Mouse (Mus musculus) midbrain, embryonic 12.5 days (tissue): ENCODE results near the gene Fstl4. TPM values are rescaled to one million over a fixed set of nuclear protein-coding genes. Genes with fewer than 3 reads are reported as not detected.

Experiments used
- ATAC-seq: fragments of 200-750 bp; cut with Nextera tagmentation; 2 replicates; pipeline ENCODE4 v1.8.0; 2017; ENCODE audit warnings: low read depth, moderate TSS enrichment, moderate library complexity; ENCODE audit not compliant: low FRiP score
- H3K27ac ChIP-seq: fragments of 300-500 bp; sonication (generic); replicated peaks from 2 replicates; pipeline ENCODE4 v1.5.1; 2016; ENCODE audit warnings: mild to moderate bottlenecking
- H3K27me3 ChIP-seq: fragments of 300-500 bp; sonication (generic); 2 replicates; pipeline ENCODE4 v1.6.1; 2016; ENCODE audit warnings: mild to moderate bottlenecking
- H3K36me3 ChIP-seq: fragments of 300-500 bp; sonication (generic); 2 replicates; pipeline ENCODE4 v1.6.1; 2016
- H3K4me1 ChIP-seq: fragments of 300-500 bp; sonication (generic); 2 replicates; pipeline ENCODE4 v1.6.1; 2016
- H3K4me2 ChIP-seq: fragments of 300-500 bp; sonication (generic); replicated peaks from 2 replicates; pipeline ENCODE4 v1.6.1; 2016; ENCODE audit warnings: mild to moderate bottlenecking, moderate library complexity
- H3K4me3 ChIP-seq: fragments of 300-500 bp; sonication (generic); 2 replicates; pipeline ENCODE4 v1.5.1; 2016; ENCODE audit warnings: mild to moderate bottlenecking
- H3K9ac ChIP-seq: fragments of 300-500 bp; sonication (generic); replicated peaks from 2 replicates; pipeline ENCODE4 v1.6.1; 2016; ENCODE audit warnings: mild to moderate bottlenecking, moderate library complexity
- H3K9me3 ChIP-seq: fragments of 300-500 bp; sonication (generic); 2 replicates; pipeline ENCODE4 v1.6.1; 2016; ENCODE audit warnings: mild to moderate bottlenecking
- WGBS: fragments of 180-500 bp; shearing (Covaris S2); methylation state at CpG from one replicate; pipeline ENCODE4 v1.1.7; 2016; 5-methylcytosine and 5-hydroxymethylcytosine counted together
- polyA plus RNA-seq: library from polyadenylated mRNA; unstranded; fragments of >200 nt; fragmentation: Nextera tagmentation; extraction: Ambion mirVana; gene quantifications from 2 replicates; pipeline ENCODE4 v1.2.1, GENCODE M21; 2016

The Fstl4 gene
- polyA plus RNA-seq, 1 experiment from 2014 or later, result 2.6 TPM

DNA sequence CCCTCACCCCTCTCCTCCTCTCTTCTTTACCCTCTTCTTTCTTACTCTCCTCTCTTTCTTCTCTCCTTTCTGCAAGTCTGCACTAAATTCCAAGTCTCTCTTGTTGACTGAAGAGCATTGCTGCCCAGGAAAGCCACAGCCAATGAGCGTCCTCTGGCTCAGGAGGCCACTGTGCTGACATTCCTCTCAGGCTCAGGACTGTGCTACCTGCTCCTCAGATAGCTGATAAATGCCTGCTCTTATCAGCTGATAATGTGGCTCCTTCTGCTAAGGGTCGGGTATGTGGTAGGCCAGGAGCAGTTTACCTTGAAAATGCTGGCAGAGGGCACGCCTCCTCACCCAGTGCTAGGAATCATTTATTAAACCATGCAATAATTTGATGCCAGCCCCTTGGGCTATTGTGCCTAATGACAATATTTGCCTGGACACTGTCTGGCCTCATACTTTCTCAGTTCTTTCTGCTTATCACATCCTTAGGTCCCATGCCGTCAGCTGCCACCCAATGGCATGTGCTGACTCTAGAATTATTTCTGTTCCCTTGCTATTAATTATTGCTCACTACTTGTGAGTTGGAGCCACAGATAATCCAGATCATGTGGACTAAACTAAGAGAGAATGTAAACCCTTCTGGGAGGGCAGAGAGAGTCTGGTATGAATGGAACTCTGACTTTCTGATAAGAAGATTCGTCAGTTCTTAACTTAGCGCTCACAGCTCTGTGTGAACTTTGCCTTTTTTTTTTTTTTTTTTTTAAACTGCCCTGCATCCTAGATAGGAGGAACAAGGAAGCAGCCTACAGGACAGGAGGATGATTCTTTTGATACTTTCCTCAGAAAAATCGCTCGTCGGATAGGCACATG is 19.6 kb upstream of the Fstl4 start:
- Histone ChIP-seq H3K36me3 (no peaks in the 10 kb centered on the region), H3K4me2 (no peak overlapping the region), H3K9me3 (no peaks in the 10 kb centered on the region), H3K9ac (no peak overlapping the region), H3K4me3 (no peak overlapping the region), H3K27ac (no peak overlapping the region), H3K27me3 (peaks cover 20% of the 10 kb centered on the region; the same call in 1 of the 2 replicates), H3K4me1 (peaks cover 7% of the 10 kb centered on the region)
- 68% methylated on average over 9 of the region's 9 CpGs for WGBS
- no peak for ATAC-seq

DNA sequence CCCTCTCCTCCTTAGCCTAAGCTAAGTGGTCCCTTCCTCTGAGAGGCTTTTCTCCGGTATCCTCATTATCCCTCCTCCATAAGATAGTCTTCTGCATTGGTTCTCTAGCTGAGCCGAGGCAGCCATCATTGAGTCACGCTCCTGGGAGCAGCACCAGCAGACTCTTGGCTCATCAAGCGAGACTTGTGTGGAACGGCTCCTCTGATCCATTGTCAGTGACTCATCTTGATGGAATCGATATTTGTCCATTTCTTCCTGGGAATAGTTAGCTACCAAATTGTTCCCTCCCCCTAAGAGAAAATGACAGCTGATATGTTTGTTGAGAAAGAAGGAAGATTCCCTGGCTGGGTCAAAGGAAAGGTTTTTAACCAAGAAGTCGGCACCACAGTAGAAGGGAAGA is 17.2 kb upstream of the Fstl4 start:
- 80% methylated on average over 7 of the region's 7 CpGs for WGBS
- no peak for ATAC-seq
- Histone ChIP-seq H3K9me3 (no peaks in the 10 kb centered on the region), H3K4me3 (no peak overlapping the region), H3K27ac (no peak overlapping the region), H3K27me3 (peaks cover 20% of the 10 kb centered on the region; the same call in 1 of the 2 replicates), H3K4me2 (no peak overlapping the region), H3K4me1 (peaks cover 7% of the 10 kb centered on the region), H3K36me3 (no peaks in the 10 kb centered on the region), H3K9ac (no peak overlapping the region)

DNA sequence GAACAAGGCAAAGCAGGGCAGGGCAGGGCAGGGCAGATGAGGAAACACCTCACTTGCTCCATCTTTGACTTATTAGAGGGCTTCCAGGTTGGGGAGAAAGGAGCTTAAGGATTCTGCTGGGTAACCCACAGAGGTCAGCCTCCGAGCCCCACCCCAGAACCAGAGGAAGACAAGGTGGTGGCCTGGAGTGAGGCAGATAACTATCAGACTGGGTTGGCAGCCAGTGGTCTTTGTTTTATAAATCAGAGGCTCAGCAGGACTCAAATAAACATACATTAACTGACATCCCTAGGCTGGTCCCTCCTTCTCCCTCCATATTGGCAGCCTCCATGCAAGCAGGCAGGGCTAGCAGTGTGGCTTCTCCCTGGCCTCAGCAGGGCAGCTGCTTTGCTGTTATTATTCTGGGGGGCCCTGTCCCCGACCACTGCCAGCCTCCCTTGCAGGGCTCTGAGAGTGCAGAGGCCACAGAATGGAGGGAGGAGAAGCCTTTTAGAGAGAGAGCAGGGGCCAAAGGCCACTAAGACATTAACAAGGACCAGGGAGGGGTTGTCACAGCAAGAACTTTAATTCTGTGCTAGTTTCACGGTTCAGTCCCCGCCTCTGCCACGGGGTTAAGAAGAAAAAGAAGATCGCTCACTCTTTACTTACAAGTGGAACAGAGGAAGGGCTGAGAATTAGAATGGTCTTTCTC is 16.5 kb upstream of the Fstl4 start:
- no peaks in the 10 kb centered on the region for H3K9me3 ChIP-seq
- no peak overlapping the region for H3K27ac ChIP-seq
- peaks cover 10% of the 10 kb centered on the region for H3K4me1 ChIP-seq
- H3K36me3 ChIP-seq, result no peaks in the 10 kb centered on the region
- H3K4me2 ChIP-seq, result no peak overlapping the region
- ATAC-seq, result no peak
- H3K9ac ChIP-seq, result no peak overlapping the region
- peaks cover 20% of the 10 kb centered on the region; the same call in 1 of the 2 replicates for H3K27me3 ChIP-seq
- 13% methylated on average over 6 of the region's 6 CpGs for WGBS
- H3K4me3 ChIP-seq, result no peak overlapping the region

DNA sequence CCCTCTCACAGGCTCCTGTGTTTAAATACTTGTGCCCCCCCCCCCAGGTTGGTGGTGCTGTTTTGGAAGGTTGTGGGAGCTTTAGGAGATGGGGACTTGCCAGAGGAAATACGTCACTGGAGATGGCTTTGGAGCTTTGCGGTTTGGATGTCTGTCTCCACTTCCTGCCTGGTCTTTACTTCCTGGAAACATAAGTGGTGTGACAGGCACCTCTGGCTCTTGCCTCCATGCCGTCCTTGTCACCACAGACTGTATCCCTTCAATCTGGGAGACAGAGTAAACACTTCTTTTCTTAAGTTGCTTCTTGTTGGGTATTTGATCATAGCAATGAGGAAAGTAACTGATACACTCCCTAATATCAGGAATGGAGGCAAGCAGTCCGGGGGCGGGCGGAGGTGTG is 14.4 kb upstream of the Fstl4 start:
- 91% methylated on average over 6 of the region's 6 CpGs for WGBS
- Histone ChIP-seq H3K9me3 (no peaks in the 10 kb centered on the region), H3K9ac (no peak overlapping the region), H3K4me2 (no peak overlapping the region), H3K36me3 (no peaks in the 10 kb centered on the region), H3K27me3 (peaks cover 20% of the 10 kb centered on the region; the same call in 1 of the 2 replicates), H3K4me1 (peaks cover 15% of the 10 kb centered on the region), H3K4me3 (no peak overlapping the region), H3K27ac (no peak overlapping the region)
- ATAC-seq, result no peak

DNA sequence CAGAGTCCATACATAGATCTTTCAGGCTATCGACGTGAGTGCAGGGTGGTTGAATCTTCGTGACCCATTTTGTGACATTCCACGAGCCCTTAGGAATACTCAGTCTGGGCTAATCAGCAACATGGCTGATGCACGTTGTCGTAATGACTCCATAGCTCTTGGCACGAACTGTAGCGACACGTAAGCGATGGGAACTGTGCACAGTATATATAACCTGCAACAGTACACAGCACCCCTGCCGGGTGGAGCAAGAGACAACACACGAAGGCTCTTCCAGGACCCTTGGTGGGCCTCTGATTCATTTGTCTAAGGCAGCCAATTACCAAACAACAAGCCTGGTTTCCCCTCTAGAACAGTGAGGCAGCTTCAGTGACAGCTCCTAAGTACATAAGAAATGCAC is 11.9 kb upstream of the Fstl4 start:
- H3K36me3 ChIP-seq, result no peaks in the 10 kb centered on the region
- ATAC-seq, result no peak
- no peaks in the 10 kb centered on the region for H3K9me3 ChIP-seq
- H3K4me3 ChIP-seq, result no peak overlapping the region
- peaks cover 15% of the 10 kb centered on the region for H3K4me1 ChIP-seq
- H3K9ac ChIP-seq, result no peak overlapping the region
- H3K4me2 ChIP-seq, result no peak overlapping the region
- WGBS, result 83% methylated on average over 12 of the region's 12 CpGs
- no peak overlapping the region for H3K27ac ChIP-seq
- peaks cover 12% of the 10 kb centered on the region; the same call in 1 of the 2 replicates for H3K27me3 ChIP-seq

DNA sequence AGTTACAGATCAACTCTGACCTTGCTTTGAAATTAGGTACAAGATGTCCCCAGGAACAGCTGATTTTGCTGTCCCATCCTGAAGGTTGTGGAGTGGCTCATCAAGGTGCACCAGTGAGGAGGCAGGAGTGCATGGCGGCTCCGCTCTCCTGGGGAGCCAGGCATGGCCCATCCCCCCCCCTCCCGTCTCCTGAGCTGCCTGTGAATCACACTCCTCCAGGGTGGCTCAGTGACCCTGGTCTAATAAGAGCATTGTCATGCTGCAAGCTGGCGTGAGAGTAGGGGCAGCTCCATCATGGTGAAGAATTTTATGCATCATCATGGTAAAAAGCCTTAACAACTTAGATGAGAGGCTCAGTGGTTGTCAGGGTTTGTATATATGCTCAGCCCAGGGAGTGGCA is 11.2 kb upstream of the Fstl4 start:
- Histone ChIP-seq H3K4me2 (no peak overlapping the region), H3K27me3 (peaks cover 6% of the 10 kb centered on the region; the same call in 1 of the 2 replicates), H3K36me3 (no peaks in the 10 kb centered on the region), H3K9ac (no peak overlapping the region), H3K9me3 (no peaks in the 10 kb centered on the region), H3K4me3 (no peak overlapping the region), H3K27ac (no peak overlapping the region), H3K4me1 (peaks cover 9% of the 10 kb centered on the region)
- ATAC-seq, result no peak
- WGBS, result 22% methylated on average over 4 of the region's 4 CpGs

DNA sequence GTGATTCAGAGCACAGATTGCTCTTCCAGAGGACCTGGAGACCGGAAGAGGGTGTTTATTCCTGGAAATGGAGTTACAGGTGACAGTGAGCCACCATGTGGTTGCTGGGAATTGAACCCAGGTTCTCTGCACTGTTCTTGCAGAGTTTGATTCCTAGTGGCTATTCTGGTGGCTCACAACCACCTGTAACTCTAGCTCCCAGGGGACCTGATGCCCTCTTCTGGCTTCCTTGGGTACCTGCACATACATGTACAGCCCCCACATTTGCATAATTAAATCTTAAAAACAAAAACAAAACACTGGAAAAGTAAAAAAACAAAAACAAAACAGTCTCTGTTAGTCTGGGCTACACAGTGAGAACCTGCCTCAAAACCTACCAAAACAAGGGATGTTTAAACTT is 2.6 kb upstream of the Fstl4 start:
- no peak for ATAC-seq
- Histone ChIP-seq H3K27me3 (peaks cover 56% of the 10 kb centered on the region), H3K9me3 (no peaks in the 10 kb centered on the region), H3K9ac (no peak overlapping the region), H3K36me3 (no peaks in the 10 kb centered on the region), H3K4me1 (peaks cover 16% of the 10 kb centered on the region), H3K27ac (no peak overlapping the region), H3K4me2 (no peak overlapping the region), H3K4me3 (no peak overlapping the region)
- WGBS, result 77% methylated on average over 1 of the region's 1 CpGs

DNA sequence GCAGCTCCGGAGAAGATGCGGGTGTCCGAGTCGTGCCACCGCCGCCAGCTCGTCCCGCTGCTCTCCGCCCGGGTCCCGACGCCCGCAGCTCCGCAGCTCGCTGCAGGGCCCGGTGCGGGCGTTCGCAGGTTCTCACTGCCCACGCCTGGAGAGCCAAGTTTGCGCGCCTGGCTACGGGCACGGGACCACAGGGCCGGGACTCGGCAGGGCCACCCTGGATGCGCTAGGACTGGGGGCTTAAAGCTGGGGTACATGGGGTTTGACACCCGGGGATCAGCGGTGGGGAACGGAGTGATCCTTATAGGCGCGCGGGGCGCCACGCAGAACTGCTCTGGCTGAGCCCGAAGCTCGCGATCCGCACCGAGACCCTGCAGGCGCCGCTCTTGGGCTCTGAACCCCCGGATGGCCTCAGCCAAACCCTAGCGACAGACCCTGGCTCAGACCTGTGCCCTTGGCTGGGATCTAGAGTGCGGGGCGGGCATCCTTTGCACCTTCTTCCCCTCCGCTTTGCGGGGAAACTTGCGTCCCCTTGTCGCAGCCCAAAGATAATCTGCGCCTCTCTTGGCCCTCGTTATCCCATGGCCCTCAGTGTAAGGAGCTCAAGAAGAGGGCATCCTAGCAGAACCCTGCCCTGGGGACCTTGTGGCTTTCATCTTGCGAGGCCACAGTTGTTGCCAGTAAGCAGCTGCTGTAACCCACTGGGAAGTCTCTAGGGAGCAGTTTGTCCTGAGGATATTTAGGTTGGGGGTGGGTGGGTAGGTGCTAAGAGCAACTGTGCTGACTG is 652 bp downstream of the Fstl4 start:
- Histone ChIP-seq H3K9me3 (no peaks in the 10 kb centered on the region), H3K27me3 (peaks cover 61% of the 10 kb centered on the region), H3K4me1 (peaks cover 16% of the 10 kb centered on the region), H3K36me3 (no peaks in the 10 kb centered on the region), H3K4me2 (peak overlapping the region; percentile 99), H3K27ac (no peak overlapping the region), H3K4me3 (peak overlapping the region; percentile 58), H3K9ac (peak overlapping the region; percentile 58)
- ATAC-seq, result 0 out of 2 replicates have a peak, but pooled peaks have one; percentile 54
- WGBS, result 1% methylated on average over 53 of the region's 53 CpGs

DNA sequence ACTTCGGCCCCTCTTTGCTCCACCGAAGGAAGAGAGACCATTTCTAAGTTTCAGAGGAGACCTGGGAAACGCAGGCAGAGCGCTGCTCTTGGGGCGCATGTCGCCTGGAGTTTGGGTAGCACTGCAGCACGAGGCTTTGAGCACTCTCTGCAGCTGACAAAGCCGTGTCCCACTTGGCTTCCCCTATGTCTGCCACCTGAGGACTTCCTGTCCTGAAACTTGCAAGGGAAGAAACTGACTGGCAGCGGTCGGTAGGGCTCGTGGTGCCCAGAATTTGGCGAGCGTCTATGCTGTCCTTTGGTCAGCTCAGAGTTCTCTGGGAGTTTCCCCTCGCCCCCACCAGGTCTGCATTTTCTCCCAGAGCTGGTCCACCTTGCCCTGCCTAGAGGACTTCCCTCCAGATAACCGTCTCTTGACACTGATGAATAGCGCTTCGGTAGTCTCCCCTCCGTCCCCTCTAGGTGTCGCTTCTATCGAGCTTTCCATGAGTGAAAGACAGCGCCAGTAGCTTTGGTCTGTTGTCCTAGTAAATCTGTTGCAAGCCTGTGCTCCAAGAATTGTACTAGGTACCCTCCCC is 1.3 kb downstream of the Fstl4 start:
- H3K4me3 ChIP-seq, result peak overlapping the region; percentile 58
- H3K4me1 ChIP-seq, result peaks cover 16% of the 10 kb centered on the region
- H3K9me3 ChIP-seq, result no peaks in the 10 kb centered on the region
- 0 out of 2 replicates have a peak overlapping the region, but pooled peaks have one; percentile 58 for H3K9ac ChIP-seq
- no peak for ATAC-seq
- no peak overlapping the region for H3K27ac ChIP-seq
- no peaks in the 10 kb centered on the region for H3K36me3 ChIP-seq
- peak overlapping the region; percentile 99 for H3K4me2 ChIP-seq
- 5% methylated on average over 21 of the region's 21 CpGs for WGBS
- H3K27me3 ChIP-seq, result peaks cover 59% of the 10 kb centered on the region

DNA sequence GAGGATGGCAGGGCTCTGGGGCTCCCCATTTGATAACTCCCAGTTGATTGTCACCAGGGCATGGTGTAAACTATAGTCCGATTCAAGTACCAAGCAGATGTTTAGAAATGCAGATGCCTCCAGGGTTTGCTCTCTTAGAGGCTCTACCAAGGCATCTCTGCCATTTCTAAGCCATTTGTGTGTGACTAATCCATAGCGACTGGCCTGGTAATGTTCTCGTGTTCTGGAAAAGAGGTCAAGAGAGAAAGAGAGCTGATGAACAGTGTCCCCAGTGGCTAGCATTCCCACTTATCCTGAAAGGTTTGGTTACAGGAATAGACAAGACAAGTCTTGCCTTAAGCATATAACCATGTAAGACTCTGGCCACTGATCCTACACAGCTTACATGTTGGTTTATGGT is 3.5 kb downstream of the Fstl4 start:
- ATAC-seq, result no peak
- 60% methylated on average over 3 of the region's 3 CpGs for WGBS

DNA sequence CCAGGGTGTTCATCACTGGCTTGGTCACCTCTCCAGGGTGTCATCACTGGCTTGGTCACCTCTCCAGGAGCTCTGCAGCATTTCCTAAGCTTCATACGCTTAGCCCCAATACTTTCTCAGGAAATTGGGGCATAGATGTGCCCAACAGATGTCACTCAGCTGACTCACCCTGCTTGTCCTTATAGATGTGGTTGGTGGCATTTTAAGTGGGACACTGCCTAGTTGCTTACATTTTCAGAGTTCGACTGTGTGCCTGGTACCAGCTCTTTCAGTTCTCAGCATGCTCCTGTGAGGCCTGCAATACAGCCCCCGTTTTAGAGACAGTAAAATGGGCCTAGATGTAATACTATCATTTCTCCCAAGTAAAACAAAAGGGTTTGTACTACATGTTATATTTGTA is 8.6 kb downstream of the Fstl4 start:
- H3K4me3 ChIP-seq, result no peak overlapping the region
- peaks cover 19% of the 10 kb centered on the region for H3K4me1 ChIP-seq
- H3K27ac ChIP-seq, result no peak overlapping the region
- H3K27me3 ChIP-seq, result no peaks in the 10 kb centered on the region; the same call in 1 of the 2 replicates
- no peak for ATAC-seq
- H3K9ac ChIP-seq, result no peak overlapping the region
- no peak overlapping the region for H3K4me2 ChIP-seq
- no peaks in the 10 kb centered on the region for H3K36me3 ChIP-seq
- WGBS, result 78% methylated on average over 3 of the region's 3 CpGs
- no peaks in the 10 kb centered on the region for H3K9me3 ChIP-seq

More for the DNA sequence above, 3.5 kb downstream of the Fstl4 start:
- Histone ChIP-seq H3K4me1 (peaks cover 16% of the 10 kb centered on the region), H3K4me2 (no peak overlapping the region), H3K9ac (no peak overlapping the region), H3K4me3 (no peak overlapping the region), H3K9me3 (no peaks in the 10 kb centered on the region), H3K36me3 (no peaks in the 10 kb centered on the region), H3K27ac (no peak overlapping the region), H3K27me3 (peaks cover 45% of the 10 kb centered on the region)
